Mouse (Mus musculus) neutrophil, adult 5-6 weeks (primary cell): ENCODE measurements around the gene Scarb2. TPM values are rescaled to one million over a fixed set of nuclear protein-coding genes. Genes with fewer than 3 reads are reported as not detected.
"Not testable (repeated sequence)": the region's sequence is repeated elsewhere in the genome, so short reads cannot be mapped to it uniquely, and the experiment has no call there.

Experiments used
- ATAC-seq: fragments of 151-379, 151-347 bp; 2 replicates; pipeline ENCODE4 v1.8.0; 2017; ENCODE audit warnings: mild to moderate bottlenecking, moderate TSS enrichment; ENCODE audit not compliant: insufficient number of reproducible peaks, poor library complexity, low FRiP score, severe bottlenecking; ENCODE audit errors: extremely low read depth
- total RNA-seq: library from RNA; stranded (forward); fragments of 200-1000 nt; gene quantifications from 2 replicates; pipeline ENCODE4 v1.2.3, GENCODE M21; 2017

Scarb2 gene
- 63.6 and 64.9 TPM in 2 replicates for total RNA-seq

DNA sequence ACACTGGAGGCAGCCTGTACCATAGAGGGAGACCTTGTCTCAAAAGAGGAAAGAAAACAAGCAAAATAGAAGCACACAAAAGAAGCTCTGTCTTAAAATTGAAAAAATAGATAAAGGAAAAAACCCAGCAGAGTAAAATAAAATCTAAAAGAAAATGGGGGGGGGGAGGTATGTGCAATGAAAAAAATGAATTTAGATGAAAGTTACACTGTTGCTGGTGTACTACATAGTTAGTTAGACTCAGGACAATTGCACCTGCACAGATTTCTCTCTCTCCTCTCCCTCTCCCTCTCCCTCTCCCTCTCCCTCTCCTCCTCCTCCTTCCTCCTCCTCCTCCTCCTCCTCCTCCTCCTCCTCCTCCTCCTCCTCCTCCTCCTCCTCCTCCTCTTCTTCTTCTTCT, at the start of gene Scarb2:
Gene Scarb2 (minus strand): TSS at position 101 of the 400 bp plus-strand sequence.
- no peak for ATAC-seq

DNA sequence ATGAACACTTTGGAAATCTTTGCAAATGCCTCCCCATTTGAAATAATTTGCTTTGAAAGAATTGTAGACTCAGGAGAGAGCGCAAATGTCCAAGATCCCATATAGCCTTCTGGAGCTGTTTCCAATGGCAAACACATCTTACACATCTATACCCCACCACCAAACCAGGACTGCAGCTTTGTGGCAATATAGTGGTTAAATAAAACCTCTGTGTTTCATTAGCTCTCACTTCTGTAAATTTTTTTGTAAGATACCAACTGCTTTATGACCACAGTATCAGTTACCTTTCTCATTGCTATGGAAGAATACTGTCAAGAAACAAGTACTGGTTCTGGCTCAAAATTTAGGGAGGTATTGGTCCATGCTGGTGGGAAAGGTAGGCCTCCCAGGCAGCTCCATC, 49.3 kb upstream of the Scarb2 start:
- ATAC-seq, result no peak

DNA sequence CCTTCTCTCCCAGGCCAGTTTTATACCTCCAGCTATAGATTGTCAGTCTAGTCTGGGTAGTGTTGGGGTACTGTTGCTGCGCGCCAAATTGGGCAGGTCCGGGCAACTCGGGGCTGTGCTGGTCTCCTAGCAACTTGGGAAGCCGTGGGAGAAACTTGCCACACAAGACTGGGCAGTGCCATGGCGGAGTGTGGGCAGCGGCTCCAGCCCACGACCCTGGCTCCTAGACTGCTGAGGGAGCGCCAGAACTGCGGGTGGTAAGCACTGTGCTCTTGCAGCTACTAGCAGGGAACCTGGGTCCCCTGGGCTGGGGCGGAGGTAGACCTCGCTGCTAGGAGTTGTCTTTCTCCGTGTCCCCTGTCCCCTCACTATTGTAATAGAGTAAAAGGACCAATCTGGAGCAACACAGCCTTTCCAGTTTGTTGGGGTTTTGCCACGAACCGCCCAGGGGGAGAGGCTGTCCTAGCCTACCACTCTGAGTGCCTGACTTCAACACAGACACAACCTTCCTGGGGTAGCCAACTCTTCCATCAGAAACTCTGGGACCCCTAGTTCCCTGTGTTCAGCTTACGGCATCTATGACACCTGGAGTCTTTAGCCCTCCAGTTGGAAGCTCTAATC, 48.4 kb upstream of the Scarb2 start, which contains the start of gene Fam47e:
Gene Fam47e (plus strand): TSS at position 179 of the 621 bp plus-strand sequence.
- no peak for ATAC-seq

DNA sequence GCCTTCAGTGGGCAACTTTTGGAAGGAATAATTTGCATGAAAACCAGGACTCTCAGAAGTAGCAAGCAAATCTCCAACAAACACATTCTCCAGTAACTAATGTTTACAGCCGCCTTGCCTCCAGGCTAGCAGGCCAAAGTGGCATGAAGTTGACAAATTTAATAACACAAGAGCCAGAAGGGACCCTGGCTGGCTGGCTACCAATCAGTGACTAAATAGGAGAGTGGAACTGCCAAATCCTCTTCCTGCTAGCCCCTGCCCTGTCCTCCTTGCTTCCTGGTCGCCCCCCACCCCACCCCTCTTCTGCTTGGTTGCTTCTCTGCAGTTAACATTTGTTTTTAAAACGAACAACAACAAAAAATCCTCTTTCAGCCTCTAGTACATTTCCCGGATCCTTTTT, 47.8 kb upstream of the Scarb2 start:
- no peak for ATAC-seq

DNA sequence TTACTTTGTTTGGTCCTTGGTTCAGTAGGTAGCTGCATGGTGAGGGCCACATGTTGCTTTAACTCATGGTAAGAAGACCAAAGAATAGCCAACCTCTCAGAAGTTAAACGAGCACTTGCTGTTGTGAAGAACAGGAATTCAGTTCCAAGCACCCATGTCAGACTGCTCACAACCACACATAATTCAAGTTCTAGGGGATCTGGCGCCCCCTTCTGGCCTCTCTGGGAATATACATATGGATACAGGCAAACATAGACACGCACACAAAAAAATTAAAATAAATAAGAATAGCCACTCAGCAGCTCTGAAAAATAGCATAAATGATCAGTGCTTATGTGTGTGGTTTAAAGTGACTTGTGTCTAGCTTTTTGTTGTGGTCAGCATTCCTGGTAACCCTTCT, 47.3 kb upstream of the Scarb2 start:
- no peak for ATAC-seq

DNA sequence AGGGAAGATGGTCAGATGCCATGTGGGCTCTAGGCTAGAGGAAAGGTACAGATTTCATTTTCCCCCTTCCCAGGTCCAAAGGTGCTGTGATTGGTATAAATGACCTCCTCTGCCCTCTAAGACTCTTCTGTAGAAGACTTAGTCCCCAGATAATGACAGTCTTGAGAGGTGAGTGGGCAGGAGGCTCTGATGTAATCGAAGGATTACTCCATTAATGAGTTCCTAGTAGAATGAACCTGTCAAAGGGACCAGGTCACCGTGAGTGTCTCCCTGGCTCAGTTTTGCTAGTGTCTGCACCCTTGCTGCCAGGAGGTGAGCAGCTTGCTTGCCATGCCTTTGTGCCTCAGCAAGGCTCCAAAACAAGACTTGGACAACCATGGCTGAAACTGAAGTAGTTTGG, 46.0 kb upstream of the Scarb2 start:
- no peak for ATAC-seq

DNA sequence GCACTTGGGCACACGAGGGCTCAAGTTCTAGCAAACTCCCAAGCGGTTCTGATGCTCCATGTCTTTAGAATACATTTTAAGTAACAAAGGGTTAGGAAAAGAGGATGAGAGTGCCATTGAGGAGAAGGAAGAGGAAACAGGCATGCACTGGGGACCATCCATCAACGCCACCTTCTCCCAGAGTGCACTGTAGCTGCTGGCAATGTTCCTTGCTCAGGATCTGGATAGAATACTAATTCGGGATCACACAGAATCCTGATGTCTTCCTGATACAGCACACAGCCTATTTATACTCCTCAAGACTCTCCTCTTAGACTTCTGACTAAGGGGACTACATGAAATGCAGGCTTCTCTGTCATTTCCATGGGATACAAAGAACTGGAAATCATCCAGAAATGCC, 33.1 kb upstream of the Scarb2 start:
- no peak for ATAC-seq

DNA sequence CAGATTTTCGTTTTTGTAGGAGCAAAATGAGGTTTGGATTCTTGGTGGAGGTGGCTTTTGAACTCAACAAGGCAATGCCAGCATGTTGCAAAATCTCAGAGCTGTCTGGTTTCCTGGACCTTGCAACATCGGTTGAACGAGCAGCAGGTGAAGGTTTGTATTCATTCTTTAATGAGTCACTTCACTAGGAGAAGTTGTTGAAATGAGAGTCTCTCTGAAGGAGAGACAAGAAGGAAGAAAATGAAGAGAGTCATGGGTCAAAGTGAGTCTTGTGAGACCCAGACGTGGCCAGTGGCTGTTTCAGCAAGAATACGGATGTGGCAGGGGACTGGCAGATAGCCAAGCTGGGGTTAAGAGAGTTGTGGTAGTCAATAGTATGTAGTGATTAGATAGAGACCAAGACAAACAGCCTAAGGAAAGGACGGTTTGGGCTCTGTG, 18.2 kb upstream of the Scarb2 start:
- ATAC-seq, result peak; percentile 60

DNA sequence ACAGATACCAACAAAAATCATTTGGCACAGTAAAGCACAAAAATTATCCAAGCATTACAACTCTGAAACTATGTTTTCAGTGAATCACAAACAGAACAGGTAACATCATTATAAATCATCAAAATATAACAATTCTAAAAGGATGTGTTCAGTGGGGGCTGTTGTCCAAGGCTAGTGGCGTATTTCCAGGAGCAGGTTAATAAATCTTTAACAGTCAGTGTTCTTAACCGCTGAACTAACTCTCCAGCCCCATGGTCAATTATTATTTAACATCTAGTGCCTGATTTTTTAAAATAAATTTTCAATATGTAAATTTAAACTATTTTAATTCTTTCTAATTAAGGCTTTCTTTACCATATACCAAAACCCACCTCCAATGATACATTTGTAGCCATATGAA, 14.5 kb upstream of the Scarb2 start:
- ATAC-seq, result not testable (repeated sequence)

DNA sequence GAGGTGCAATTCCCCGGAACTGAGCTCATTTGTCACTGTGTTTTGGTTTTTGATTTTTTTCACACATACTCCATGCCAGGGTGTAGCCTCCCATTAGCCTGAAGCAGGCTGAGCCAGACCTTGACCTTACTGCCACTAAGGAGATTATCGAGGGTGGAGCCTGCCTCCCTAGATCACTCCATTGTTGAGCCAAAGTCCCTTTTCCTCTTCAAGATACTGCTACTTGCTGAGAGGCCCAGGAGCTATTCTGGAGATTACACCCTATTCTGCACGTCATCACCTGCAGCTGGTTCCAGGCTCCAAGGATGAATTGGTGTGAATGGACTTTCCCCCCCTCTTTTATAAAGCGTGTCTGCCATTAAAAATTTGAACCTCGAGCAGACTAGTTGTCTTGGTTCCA, 5.4 kb upstream of the Scarb2 start:
- ATAC-seq, result no peak

DNA sequence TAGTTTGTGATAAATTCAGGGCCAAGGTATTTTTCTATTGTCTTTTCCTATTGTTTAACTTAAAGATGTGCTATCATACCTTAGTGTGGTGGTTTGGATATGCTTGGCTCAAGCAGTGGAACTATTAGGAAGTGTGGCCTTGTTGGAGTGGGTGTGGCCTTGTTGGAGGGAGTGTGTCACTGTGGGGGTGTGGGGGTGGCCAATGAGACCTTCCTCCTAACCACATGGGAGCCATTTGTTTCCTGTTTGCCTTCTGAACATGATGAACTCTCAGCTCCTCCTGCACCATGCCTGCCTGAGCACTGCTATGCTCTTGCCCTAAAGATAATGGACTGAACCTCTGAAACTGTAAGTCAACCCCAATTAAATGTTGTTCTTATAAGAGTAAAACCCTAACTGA, 4.6 kb upstream of the Scarb2 start:
- peak; percentile 69 for ATAC-seq

DNA sequence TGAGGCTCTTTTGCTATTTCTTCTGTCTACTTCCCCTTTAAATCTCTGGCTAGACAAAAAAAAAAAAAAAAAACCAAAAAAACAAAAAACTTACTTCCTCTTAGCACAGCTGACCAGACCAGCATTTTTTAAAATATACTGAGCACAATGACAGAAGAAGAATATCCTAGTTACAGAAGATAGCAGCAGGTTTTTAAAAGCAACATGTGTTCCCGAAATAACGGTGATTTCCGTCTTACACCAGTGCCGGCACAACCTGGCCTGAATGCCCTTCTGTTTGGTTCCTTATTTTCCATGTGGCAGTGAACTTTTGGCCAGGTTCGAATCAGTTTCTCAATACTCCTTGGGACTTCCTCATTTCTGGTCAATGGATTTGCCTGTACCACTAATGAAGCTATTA, 2.2 kb upstream of the Scarb2 start:
- ATAC-seq, result peak; percentile 40

DNA sequence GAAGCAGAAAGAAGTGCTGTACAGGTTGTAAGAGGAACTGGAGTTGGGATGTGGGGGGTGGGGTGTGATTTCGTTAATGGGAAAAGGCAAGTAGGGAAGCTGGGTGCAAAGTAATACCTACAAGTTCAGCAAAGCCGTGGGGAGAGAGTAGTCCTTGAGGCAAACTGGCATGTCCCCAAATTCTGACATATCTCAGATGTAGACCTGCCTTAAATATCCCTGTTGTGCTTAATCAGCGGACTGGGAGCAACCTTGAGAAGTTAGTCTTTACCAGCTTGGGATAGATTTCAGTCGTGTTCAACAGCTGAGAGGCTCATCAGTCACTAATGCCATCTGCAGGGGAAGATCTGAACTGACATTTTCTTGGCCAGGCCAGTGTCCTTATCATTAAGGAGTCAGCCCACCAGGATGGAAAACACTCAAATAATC, 318 bp downstream of the Scarb2 start:
- ATAC-seq, result peak; percentile 20; the same call in 1 of the 2 replicates

DNA sequence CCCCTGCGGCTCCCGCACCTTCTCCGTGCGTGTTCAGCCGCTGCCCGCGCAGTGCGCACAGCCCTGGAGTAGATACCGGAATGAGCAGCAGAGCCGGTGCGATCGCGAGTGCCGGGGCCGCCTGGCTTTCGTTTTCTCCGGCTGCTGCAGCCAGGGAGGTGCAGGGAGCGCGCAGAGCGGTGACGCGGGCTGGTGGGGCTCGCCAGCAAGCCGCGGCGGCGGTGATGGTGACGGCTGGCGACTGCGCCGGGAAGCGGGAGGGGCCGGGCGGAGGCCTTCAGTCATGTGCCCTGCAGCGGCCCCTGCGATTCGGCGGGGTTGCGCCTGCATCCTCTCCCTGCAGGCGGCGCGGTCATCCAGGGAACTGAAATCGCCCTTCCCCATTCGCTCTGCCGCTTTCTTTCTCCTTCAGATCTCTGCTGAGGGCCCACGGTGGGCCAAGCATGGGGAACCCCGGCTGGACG, 1.2 kb downstream of the Scarb2 start:
- ATAC-seq, result peak; percentile 78

DNA sequence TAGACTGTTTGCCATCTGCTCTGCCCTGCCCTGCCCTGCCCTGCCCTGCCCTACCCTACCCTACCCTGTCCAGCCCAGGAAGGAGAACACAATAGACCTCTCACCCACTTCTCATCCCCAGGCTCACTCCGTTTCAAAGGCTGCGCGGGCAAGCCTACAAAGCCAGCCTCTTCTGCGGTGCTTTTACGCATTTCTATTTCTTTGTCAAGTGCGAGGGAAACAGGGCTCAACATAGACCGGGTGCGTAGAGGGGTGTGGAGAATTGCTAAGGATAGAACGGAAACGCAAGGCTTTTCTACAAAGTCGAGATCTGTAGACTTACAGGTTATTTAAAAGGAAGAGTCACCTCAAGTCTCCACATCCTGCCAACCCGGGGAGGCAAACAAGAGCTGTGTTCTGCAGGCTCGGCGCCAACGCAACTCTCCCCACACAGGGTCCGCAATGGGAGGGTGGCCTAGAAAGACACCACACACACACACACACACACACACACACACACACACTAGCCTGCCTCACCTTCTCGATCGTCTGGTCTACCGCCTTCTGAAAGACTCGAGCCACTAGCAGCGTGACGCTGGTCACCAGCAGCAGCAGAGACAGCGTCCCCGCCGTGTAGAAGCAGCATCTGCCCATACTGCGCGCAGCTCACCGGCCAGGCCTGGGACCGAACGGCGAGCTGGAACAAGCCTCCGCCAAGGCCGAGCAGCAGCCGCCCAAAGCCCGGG, 1.8 kb downstream of the Scarb2 start:
- peak; percentile 1; the same call in 1 of the 2 replicates for ATAC-seq

DNA sequence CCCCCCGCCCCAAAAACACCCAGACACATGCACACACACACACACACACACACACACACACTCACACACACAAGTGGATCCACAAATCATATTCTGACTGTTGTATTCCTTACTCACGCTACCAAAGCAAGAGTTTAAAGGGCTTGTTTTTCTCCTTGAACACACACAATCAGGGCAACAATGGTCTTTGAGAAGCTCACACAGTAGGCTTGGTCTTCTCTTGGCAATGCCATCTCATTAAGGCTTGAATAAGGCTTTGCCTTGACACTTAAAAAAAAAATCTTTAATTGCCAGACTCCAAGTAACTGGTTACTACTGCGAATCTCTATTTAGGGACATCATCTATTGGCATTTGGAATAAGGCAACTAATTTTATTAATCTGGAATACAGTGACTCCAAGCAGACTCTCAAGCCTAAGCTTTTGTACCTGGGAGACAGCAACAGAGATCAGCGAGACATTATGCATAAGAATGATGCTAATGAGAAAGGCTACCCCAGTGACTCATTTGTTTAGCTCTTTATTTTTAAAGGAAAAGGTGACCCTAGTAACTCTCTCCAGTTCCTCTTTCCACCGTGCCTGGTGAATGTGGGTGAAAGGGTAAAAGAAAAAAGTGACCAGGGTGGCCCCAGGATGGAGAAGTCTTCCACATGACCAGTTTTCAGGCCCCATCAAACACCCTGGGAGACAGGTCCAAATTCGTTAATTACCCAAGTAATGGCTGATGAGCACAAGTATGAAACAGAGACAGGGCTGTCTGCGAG, 2.6 kb downstream of the Scarb2 start:
- ATAC-seq, result no peak

DNA sequence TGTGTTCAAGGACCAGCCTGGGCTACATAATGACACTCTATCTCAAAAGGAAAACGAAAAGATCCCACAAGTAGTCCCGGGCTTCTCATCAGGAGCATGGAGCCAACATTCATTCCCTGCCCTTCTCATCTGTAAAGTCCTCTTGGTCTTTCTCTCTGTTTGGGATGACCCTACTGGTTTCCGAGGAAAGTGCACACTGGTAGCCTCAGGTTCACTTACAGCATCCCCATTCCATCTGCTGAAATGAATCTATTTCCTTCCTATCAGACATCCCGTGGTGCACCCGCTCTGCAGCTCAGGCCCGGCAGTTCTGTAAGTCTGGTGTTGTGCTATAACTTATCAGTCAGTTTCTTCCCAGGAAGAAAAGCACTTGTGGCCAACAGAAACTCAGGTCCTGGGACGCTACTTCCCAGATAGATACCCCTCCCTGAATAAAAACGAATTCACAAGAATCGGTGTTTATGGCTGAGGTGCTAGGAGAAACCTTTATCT, 3.2 kb downstream of the Scarb2 start:
- ATAC-seq, result no peak

DNA sequence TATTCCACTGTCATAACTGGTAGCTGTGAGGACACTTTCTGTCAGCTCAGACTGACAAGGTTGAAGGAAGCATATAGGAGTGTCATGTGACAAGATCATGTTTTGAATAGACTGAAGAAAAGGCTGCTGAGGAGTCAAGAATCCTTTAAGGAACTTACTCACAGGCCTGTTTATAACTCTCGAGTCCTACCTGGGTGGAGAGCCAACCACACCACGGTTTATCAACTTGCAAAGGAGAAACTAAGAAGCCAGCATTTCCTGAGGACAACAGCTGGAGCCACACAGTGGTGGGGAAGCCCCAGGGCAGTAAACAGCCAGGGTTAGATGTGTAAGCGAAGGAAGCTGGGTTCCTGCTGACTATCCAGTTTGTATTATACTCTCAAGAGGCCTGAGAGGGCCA, 7.3 kb downstream of the Scarb2 start:
- ATAC-seq, result peak; percentile 17; the same call in 1 of the 2 replicates

DNA sequence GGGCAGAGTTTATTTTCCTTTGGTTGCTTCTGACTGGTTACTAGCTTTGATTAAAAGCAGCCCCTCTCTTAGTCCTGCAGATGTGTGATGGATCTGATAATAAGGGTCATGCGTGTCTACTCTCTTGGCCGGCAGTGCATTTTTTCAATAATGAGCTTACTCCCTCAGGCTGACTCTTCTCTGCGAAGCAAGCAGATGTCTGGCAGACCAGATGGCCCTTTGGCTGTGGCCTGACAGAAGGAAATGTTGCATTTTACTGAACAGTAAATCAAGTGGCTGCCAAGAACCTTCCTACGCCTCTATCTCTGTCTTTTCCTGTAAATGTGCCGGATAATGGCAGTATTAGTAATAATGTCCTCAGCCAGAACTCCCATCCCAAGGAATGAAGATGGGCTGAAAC, 8.0 kb downstream of the Scarb2 start:
- no peak for ATAC-seq
